Mouse (Mus musculus) brain, embryonic 14.5 days (tissue): Measurements from ENCODE around the gene Abcc4.
A peak's percentile ranks its signal among the peaks of the same experiment; 100 is the strongest.

ENCODE experiments used
- CTCF ChIP-seq: fragments of 200-500 bp; IDR thresholded peaks from 2 replicates; pipeline ENCODE4 v1.5.1; 2012; ENCODE audit warnings: inconsistent platforms, mild to moderate bottlenecking, moderate library complexity, borderline replicate concordance; ENCODE audit not compliant: insufficient read depth, insufficient read length; ENCODE audit errors: extremely low read depth
- POLR2A ChIP-seq: fragments of 200-500 bp; IDR thresholded peaks from 2 replicates; pipeline ENCODE4 v1.6.1; 2012; ENCODE audit warnings: mild to moderate bottlenecking, inconsistent platforms, borderline replicate concordance; ENCODE audit not compliant: poor library complexity, insufficient read depth, insufficient read length, severe bottlenecking; ENCODE audit errors: extremely low read depth

- TF ChIP-seq CTCF (peak; percentile 56), POLR2A (no peak)
Observed at GRCm38 (mm10) chr14:118709736-118710135, 3.7 kb upstream of the Abcc4 start.
